14 mouse cellular contexts compared by ENCODE assay signal in genomic region chr16:32640096-32640495, GRCm38 (mm10). TPM values are rescaled to one million over a fixed set of nuclear protein-coding genes. Genes with fewer than 3 reads are reported as not detected.
DNase-seq lines count a peak whose midpoint lies in the region; ATAC-seq lines count a peak whose summit lies in the region.
"Had no signal": no experiment of that assay in that cellular context is flagged by ENCODE, and none has a peak within 500 bp of the region (broad histone marks: within the 10 kb centered on the region; RNA-seq: fewer than 3 reads in every experiment).

No protein-coding gene starts in this region.

- H3K9me3 ChIP-seq in heart, embryonic 13.5 days, result no peaks in the 10 kb centered on the region
- no peaks in the 10 kb centered on the region for H3K9me3 ChIP-seq in lung, embryonic 16.5 days (ENCODE audit: control insufficient read depth, low read length)
- no peaks in the 10 kb centered on the region for H3K9me3 ChIP-seq in hindbrain, embryonic 10.5 days
- H3K9me3 ChIP-seq: embryonic facial prominence, embryonic 13.5 days had no signal

- H3K9ac ChIP-seq in heart, embryonic 13.5 days, result no peak overlapping the region
- no peak overlapping the region for H3K9ac ChIP-seq in lung, embryonic 16.5 days (ENCODE audit: low read length)
- H3K9ac ChIP-seq: embryonic facial prominence, embryonic 13.5 days had no signal

- no peak for ATAC-seq in heart, embryonic 13.5 days (ENCODE audit: extremely low read depth, insufficient number of reproducible peaks, low FRiP score, low TSS enrichment)
- ATAC-seq in lung, embryonic 16.5 days (ENCODE audit: low read depth), result no peak
- ATAC-seq: forebrain, embryonic 14.5 days had no signal

- H3K27me3 ChIP-seq in heart, embryonic 13.5 days (replicated peaks), result 0 out of 2 replicates have a peak, but pooled peaks cover 5% of the 10 kb centered on the region
- H3K27me3 ChIP-seq in lung, embryonic 16.5 days (ENCODE audit: control insufficient read depth, insufficient read depth, low read depth, low read length), result no peaks in the 10 kb centered on the region
- no peaks in the 10 kb centered on the region for H3K27me3 ChIP-seq in hindbrain, embryonic 10.5 days (ENCODE audit: insufficient read depth, poor library complexity, severe bottlenecking)
- H3K27me3 ChIP-seq: embryonic facial prominence, embryonic 13.5 days had no signal

- no peak for DNase-seq in heart, postnatal 36 days
- no peak for DNase-seq in lung, postnatal 36 days
- DNase-seq in adipocyte (ENCODE audit: low spot score), result peak; percentile 71
- DNase-seq in kidney, postnatal 36 days, result peak; percentile 57 to 70
- DNase-seq in hindbrain, embryonic 10.5 days (ENCODE audit: low spot score), result no peak
- DNase-seq in B cell, adult 2 months, result no peak
- DNase-seq: cerebellum, postnatal 25 days; gastrocnemius, adult 2 months; thymus, postnatal 14 days had no signal

- H3K4me1 ChIP-seq in heart, embryonic 13.5 days, result peaks cover 28% of the 10 kb centered on the region
- peaks cover 16% of the 10 kb centered on the region for H3K4me1 ChIP-seq in lung, embryonic 16.5 days (replicated peaks; ENCODE audit: control insufficient read depth, insufficient read depth, low read length)
- H3K4me1 ChIP-seq in hindbrain, embryonic 10.5 days (replicated peaks), result peaks cover 25% of the 10 kb centered on the region

- intact Hi-C loops in heart, postnatal 36 days (cut with DNase I), result no loop called here

- no peak overlapping the region for H3K4me3 ChIP-seq in heart, embryonic 13.5 days
- no peak overlapping the region for H3K4me3 ChIP-seq in lung, embryonic 16.5 days (ENCODE audit: low read length)
- H3K4me3 ChIP-seq in hindbrain, embryonic 10.5 days, result no peak overlapping the region
- H3K4me3 ChIP-seq: embryonic facial prominence, embryonic 13.5 days; gastrocnemius, adult 2 months; layer of hippocampus, adult 2 months had no signal

- H3K4me2 ChIP-seq in heart, embryonic 13.5 days, result no peak overlapping the region
- H3K4me2 ChIP-seq in lung, embryonic 16.5 days (ENCODE audit: low read depth, low read length), result no peak overlapping the region
- H3K4me2 ChIP-seq: embryonic facial prominence, embryonic 13.5 days had no signal

- WGBS in heart, embryonic 13.5 days, result 54% methylated on average over 5 of the region's 5 CpGs
- WGBS in lung, embryonic 16.5 days, result 31% methylated on average over 5 of the region's 5 CpGs
- WGBS in hindbrain, embryonic 10.5 days, result 90% methylated on average over 5 of the region's 5 CpGs

- no peaks in the 10 kb centered on the region for H3K36me3 ChIP-seq in heart, embryonic 13.5 days
- no peaks in the 10 kb centered on the region for H3K36me3 ChIP-seq in lung, embryonic 16.5 days (ENCODE audit: control insufficient read depth, insufficient read depth, low read length)
- no peaks in the 10 kb centered on the region for H3K36me3 ChIP-seq in hindbrain, embryonic 10.5 days
- H3K36me3 ChIP-seq: embryonic facial prominence, embryonic 13.5 days had no signal

- 0 out of 2 replicates have a peak overlapping the region, but pooled peaks have one; percentile 12 for H3K27ac ChIP-seq in heart, embryonic 13.5 days (replicated peaks)
- peak overlapping the region; percentile 8; the same call in 1 of the 2 replicates for H3K27ac ChIP-seq in lung, embryonic 16.5 days (ENCODE audit: low read length)
- no peak overlapping the region for H3K27ac ChIP-seq in hindbrain, embryonic 10.5 days
- H3K27ac ChIP-seq: embryonic facial prominence, embryonic 13.5 days; gastrocnemius, adult 2 months; layer of hippocampus, adult 2 months had no signal

RNA-seq across cellular contexts. Expression of gene Tnk2, which starts 3.6 kb away (rescaled TPM):
- polyA plus RNA-seq in heart, embryonic 13.5 days (2015; fragmentation: Nextera tagmentation; extraction: Ambion mirVana), result 7.1 and 8.7 TPM in 2 replicates
- total RNA-seq in heart, postnatal 36 days (2021), result 10 to 100 TPM; 18.0 to 19.8 TPM
- 15.4 and 18.0 TPM in 2 replicates for polyA plus RNA-seq in lung, embryonic 16.5 days (2015; fragmentation: Nextera tagmentation; extraction: Ambion mirVana)
- 7.8 and 8.4 TPM in 2 replicates for polyA plus RNA-seq in hindbrain, embryonic 10.5 days (2016; fragmentation: Nextera tagmentation; extraction: Ambion mirVana)

RNA-seq across cellular contexts. Expression of gene Tfrc, which starts 31.4 kb away (rescaled TPM):
- 32.7 and 34.7 TPM in 2 replicates for polyA plus RNA-seq in heart, embryonic 13.5 days (2015; fragmentation: Nextera tagmentation; extraction: Ambion mirVana)
- total RNA-seq in heart, postnatal 36 days (2021), result 100 to 1,000 TPM in 1 of 2 experiments, 10 to 100 TPM in 1; 55.9 to 114 TPM
- 57.3 and 58.4 TPM in 2 replicates for polyA plus RNA-seq in lung, embryonic 16.5 days (2015; fragmentation: Nextera tagmentation; extraction: Ambion mirVana)
- polyA plus RNA-seq in hindbrain, embryonic 10.5 days (2016; fragmentation: Nextera tagmentation; extraction: Ambion mirVana), result 42.5 and 69.9 TPM in 2 replicates

Comparison
In these comparisons a context has a peak if more than half of its experiments do, and no peak if none do; other contexts are left out.
1. DNase-seq: peak in adipocyte (single experiment) and kidney, postnatal 36 days (2 of 2); none in heart, postnatal 36 days (0 of 2), lung, postnatal 36 days (single experiment), hindbrain, embryonic 10.5 days (single experiment) and B cell, adult 2 months (0 of 2).